Mouse (Mus musculus): ENCODE results near the gene Mcm2. TPM values are rescaled to one million over a fixed set of nuclear protein-coding genes. Genes with fewer than 3 reads are reported as not detected.

Gene Mcm2
- polyA plus RNA-seq, 1 experiment: 42.3 TPM

- no peak overlapping the region for H3K27ac ChIP-seq (ENCODE audit: insufficient read depth, low read length)
- TF ChIP-seq POLR2A (IDR thresholded peaks at IDR 0.05; ENCODE audit: low read depth, low read length) (no peak), CTCF (IDR thresholded peaks at IDR 0.05; ENCODE audit: borderline replicate concordance, insufficient read depth, low read length) (no peak)
- H3K4me1 ChIP-seq (ENCODE audit: control insufficient read depth, insufficient read depth, low read length): 0 out of 2 replicates have a peak, but pooled peaks cover 3% of the 10 kb centered on the region
- H3K4me3 ChIP-seq (ENCODE audit: insufficient read depth, low read length): no peak overlapping the region
These were observed 506 bp upstream of the Mcm2 start for GRCm38 (mm10) chr6:88899086-88899485.

DNA sequence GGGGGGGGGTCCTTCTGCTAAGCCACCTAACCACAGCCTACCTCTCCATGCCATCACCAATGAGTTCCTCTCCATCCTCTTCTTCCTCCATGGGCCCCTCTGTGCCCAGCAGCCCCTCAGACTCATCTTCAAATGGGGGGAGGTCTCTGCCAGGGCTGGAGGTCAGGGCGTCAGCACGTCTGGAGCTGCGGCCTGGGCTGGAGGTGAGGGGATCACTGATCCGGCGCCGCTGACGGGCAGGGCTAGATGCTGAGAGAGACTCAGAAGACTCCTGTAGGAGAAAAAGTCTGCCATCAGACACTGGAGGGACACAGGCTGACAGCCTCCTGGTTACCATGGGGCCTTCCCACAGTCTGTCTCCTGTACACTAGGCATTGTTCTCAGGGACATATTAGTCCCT, 1.3 kb downstream of the Mcm2 start:
- Histone ChIP-seq H3K4me1 (ENCODE audit: control insufficient read depth, insufficient read depth, low read length) (no peaks in the 10 kb centered on the region), H3K27ac (ENCODE audit: insufficient read depth, low read length) (no peak overlapping the region), H3K4me3 (ENCODE audit: insufficient read depth, low read length) (peak overlapping the region; percentile 84; the same call in 1 of the 2 replicates)
- no peak for TF ChIP-seq POLR2A (IDR thresholded peaks at IDR 0.05; ENCODE audit: low read depth, low read length)
- TF ChIP-seq CTCF (IDR thresholded peaks at IDR 0.05; ENCODE audit: borderline replicate concordance, insufficient read depth, low read length): no peak

DNA sequence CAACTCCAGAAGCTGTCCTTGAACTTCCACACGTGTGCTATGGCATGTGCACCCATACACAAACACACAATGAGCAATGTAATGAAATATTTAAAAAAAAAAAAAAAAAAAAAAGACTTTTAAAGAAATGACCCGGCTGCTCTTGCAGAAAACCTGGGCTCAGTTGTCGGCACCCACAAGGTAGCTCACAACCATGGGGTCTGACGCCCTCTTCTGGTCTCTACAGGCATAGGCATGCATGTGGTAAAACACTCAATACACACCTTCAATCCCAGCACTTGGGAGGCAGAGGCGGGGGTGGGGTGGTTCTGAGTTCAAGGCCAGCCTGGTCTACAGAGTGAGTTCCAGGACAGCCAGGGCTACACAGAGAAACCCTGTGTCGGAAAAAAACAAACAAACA, 2.6 kb downstream of the Mcm2 start:
- no peak overlapping the region for H3K4me3 ChIP-seq (ENCODE audit: insufficient read depth, low read length)
- H3K27ac ChIP-seq (ENCODE audit: insufficient read depth, low read length): no peak overlapping the region
- TF ChIP-seq CTCF (IDR thresholded peaks at IDR 0.05; ENCODE audit: borderline replicate concordance, insufficient read depth, low read length) (no peak), POLR2A (IDR thresholded peaks at IDR 0.05; ENCODE audit: low read depth, low read length) (no peak)
- no peaks in the 10 kb centered on the region for H3K4me1 ChIP-seq (ENCODE audit: control insufficient read depth, insufficient read depth, low read length)

DNA sequence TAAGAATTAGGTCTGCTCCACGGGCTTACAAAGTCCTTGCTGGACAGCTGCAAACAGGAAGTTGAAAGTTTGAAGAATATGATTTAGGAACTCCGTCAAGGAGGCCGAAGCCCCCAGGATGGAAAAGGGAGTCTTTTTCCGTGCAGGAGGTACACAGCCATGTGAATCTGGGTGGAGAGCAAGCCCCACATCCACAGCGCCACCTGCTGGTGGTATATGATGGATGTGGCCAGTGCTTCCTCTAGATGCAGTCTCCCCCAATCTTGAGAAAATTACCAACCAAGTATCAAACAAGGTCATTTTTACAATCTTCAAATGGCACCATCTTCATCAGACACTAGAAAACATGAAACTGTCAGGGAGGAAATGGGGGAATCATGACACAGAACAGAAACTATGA, 5.0 kb downstream of the Mcm2 start:
- TF ChIP-seq POLR2A (IDR thresholded peaks at IDR 0.05; ENCODE audit: low read depth, low read length) (no peak), CTCF (IDR thresholded peaks at IDR 0.05; ENCODE audit: borderline replicate concordance, insufficient read depth, low read length) (peak; percentile 91; the same call in 1 of the 2 replicates)

DNA sequence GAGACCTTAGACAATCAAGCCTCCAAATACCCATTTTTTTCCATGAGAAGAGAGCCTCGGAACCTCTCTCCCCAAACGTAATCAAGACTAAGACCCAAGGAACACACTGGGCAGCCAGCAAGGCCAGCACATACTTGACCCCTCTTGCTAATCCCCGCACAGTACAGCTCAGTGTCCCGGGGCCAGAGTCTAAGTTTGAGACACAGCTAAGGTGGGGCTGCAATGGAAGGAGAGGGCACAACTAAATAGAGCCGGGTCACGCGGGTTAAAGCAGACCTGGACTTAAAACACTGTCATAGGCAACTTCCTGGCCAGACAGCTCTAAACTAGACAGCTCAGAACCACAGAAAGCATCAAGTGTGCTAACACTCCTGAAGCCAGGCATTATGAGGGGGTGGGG, 7.7 kb downstream of the Mcm2 start:
- Histone ChIP-seq H3K4me3 (ENCODE audit: insufficient read depth, low read length) (no peak overlapping the region), H3K27ac (ENCODE audit: insufficient read depth, low read length) (no peak overlapping the region), H3K4me1 (ENCODE audit: control insufficient read depth, insufficient read depth, low read length) (no peaks in the 10 kb centered on the region)
- TF ChIP-seq CTCF (IDR thresholded peaks at IDR 0.05; ENCODE audit: borderline replicate concordance, insufficient read depth, low read length): no peak
- no peak for TF ChIP-seq POLR2A (IDR thresholded peaks at IDR 0.05; ENCODE audit: low read depth, low read length)

More for the DNA sequence above, 5.0 kb downstream of the Mcm2 start:
- Histone ChIP-seq H3K27ac (ENCODE audit: insufficient read depth, low read length) (no peak overlapping the region), H3K4me3 (ENCODE audit: insufficient read depth, low read length) (no peak overlapping the region), H3K4me1 (ENCODE audit: control insufficient read depth, insufficient read depth, low read length) (no peaks in the 10 kb centered on the region)

- TF ChIP-seq POLR2A (IDR thresholded peaks at IDR 0.05; ENCODE audit: low read depth, low read length) (no peak), CTCF (IDR thresholded peaks at IDR 0.05; ENCODE audit: borderline replicate concordance, insufficient read depth, low read length) (no peak)
These were observed 9.1 kb downstream of the Mcm2 start for GRCm38 (mm10) chr6:88889410-88890042.

GRCm38 (mm10) chr6:88886417-88886967, 12.1 kb downstream of the Mcm2 start:
- TF ChIP-seq POLR2A (IDR thresholded peaks at IDR 0.05; ENCODE audit: low read depth, low read length) (no peak), CTCF (IDR thresholded peaks at IDR 0.05; ENCODE audit: borderline replicate concordance, insufficient read depth, low read length) (no peak)
- Histone ChIP-seq H3K4me3 (ENCODE audit: insufficient read depth, low read length) (no peak overlapping the region), H3K27ac (ENCODE audit: insufficient read depth, low read length) (no peak overlapping the region), H3K4me1 (ENCODE audit: control insufficient read depth, insufficient read depth, low read length) (no peaks in the 10 kb centered on the region)

More at GRCm38 (mm10) chr6:88889410-88890042, 9.1 kb downstream of the Mcm2 start:
- H3K4me1 ChIP-seq (ENCODE audit: control insufficient read depth, insufficient read depth, low read length): no peaks in the 10 kb centered on the region
- no peak overlapping the region for H3K4me3 ChIP-seq (ENCODE audit: insufficient read depth, low read length)
- H3K27ac ChIP-seq (ENCODE audit: insufficient read depth, low read length): no peak overlapping the region

GRCm38 (mm10) chr6:88885644-88886416, 12.8 kb downstream of the Mcm2 start:
- Histone ChIP-seq H3K4me3 (ENCODE audit: insufficient read depth, low read length) (no peak overlapping the region), H3K4me1 (ENCODE audit: control insufficient read depth, insufficient read depth, low read length) (no peaks in the 10 kb centered on the region), H3K27ac (ENCODE audit: insufficient read depth, low read length) (no peak overlapping the region)
- no peak for TF ChIP-seq POLR2A (IDR thresholded peaks at IDR 0.05; ENCODE audit: low read depth, low read length)
- TF ChIP-seq CTCF (IDR thresholded peaks at IDR 0.05; ENCODE audit: borderline replicate concordance, insufficient read depth, low read length): no peak

- no peaks in the 10 kb centered on the region for H3K4me1 ChIP-seq (ENCODE audit: control insufficient read depth, insufficient read depth, low read length)
- H3K4me3 ChIP-seq (ENCODE audit: insufficient read depth, low read length): no peak overlapping the region
- no peak for TF ChIP-seq POLR2A (IDR thresholded peaks at IDR 0.05; ENCODE audit: low read depth, low read length)
These were observed 13.9 kb downstream of the Mcm2 start for GRCm38 (mm10) chr6:88884690-88885089.

GRCm38 (mm10) chr6:88884195-88884594, 14.4 kb downstream of the Mcm2 start:
- H3K4me3 ChIP-seq (ENCODE audit: insufficient read depth, low read length): no peak overlapping the region
- no peak overlapping the region for H3K27ac ChIP-seq (ENCODE audit: insufficient read depth, low read length)
- TF ChIP-seq CTCF (IDR thresholded peaks at IDR 0.05; ENCODE audit: borderline replicate concordance, insufficient read depth, low read length) (no peak), POLR2A (IDR thresholded peaks at IDR 0.05; ENCODE audit: low read depth, low read length) (no peak)
- H3K4me1 ChIP-seq (ENCODE audit: control insufficient read depth, insufficient read depth, low read length): no peaks in the 10 kb centered on the region

More at GRCm38 (mm10) chr6:88884690-88885089, 13.9 kb downstream of the Mcm2 start:
- no peak overlapping the region for H3K27ac ChIP-seq (ENCODE audit: insufficient read depth, low read length)
